In genomic region chr6:148931281-148931680, GRCm38 (mm10) we compare ENCODE assay signal across 9 mouse cellular contexts. TPM values are rescaled to one million over a fixed set of nuclear protein-coding genes. Genes with fewer than 3 reads are reported as not detected.
DNase-seq lines count a peak whose midpoint lies in the region; ATAC-seq and TF ChIP-seq lines count a peak whose summit lies in the region.
"Had no signal": no experiment of that assay in that cellular context is flagged by ENCODE, and none has a peak within 500 bp of the region (broad histone marks: within the 10 kb centered on the region; RNA-seq: fewer than 3 reads in every experiment).

No protein-coding gene starts in this region.

- peaks cover 41% of the 10 kb centered on the region for H3K36me3 ChIP-seq in intestine, postnatal 0 days (ENCODE audit: control insufficient read depth, insufficient read depth)
- peaks cover 6% of the 10 kb centered on the region for H3K36me3 ChIP-seq in intestine, embryonic 16.5 days (ENCODE audit: control insufficient read depth, insufficient read depth, low read length)
- H3K36me3 ChIP-seq in embryonic facial prominence, embryonic 10.5 days (replicated peaks): peaks cover 90% of the 10 kb centered on the region

- peak; percentile 61 for DNase-seq in testis, postnatal 10 days (ENCODE audit: low spot score)
- DNase-seq in testis, postnatal 14 days (ENCODE audit: low spot score): no peak
- peak; percentile 48 for DNase-seq in embryonic facial prominence, embryonic 10.5 days (ENCODE audit: low spot score)
- peak; percentile 25 to 30 for DNase-seq in thymus, postnatal 36 days
- no peak for DNase-seq in cerebellum, postnatal 4 days (ENCODE audit: low spot score in 2 of 2)
- no peak for DNase-seq in gastrocnemius, postnatal 4 days (ENCODE audit: low spot score in 2 of 2)
- DNase-seq: cerebellum, adult 8-10 months had no signal

- H3K9me3 ChIP-seq in intestine, postnatal 0 days (ENCODE audit: control insufficient read depth): no peaks in the 10 kb centered on the region
- no peaks in the 10 kb centered on the region for H3K9me3 ChIP-seq in intestine, embryonic 16.5 days (ENCODE audit: control insufficient read depth, low read length)
- H3K9me3 ChIP-seq in embryonic facial prominence, embryonic 10.5 days: no peaks in the 10 kb centered on the region

- no peaks in the 10 kb centered on the region for H3K27me3 ChIP-seq in intestine, postnatal 0 days (replicated peaks; ENCODE audit: control insufficient read depth, insufficient read depth, low read length)
- H3K27me3 ChIP-seq in intestine, embryonic 16.5 days (replicated peaks; ENCODE audit: control insufficient read depth, insufficient read depth, low read length): no peaks in the 10 kb centered on the region
- no peaks in the 10 kb centered on the region for H3K27me3 ChIP-seq in embryonic facial prominence, embryonic 10.5 days (replicated peaks; ENCODE audit: low read depth, poor library complexity, severe bottlenecking)

- WGBS in intestine, postnatal 0 days: 75% methylated on average over 6 of the region's 6 CpGs
- WGBS in intestine, embryonic 16.5 days: 82% methylated on average over 6 of the region's 6 CpGs
- WGBS in embryonic facial prominence, embryonic 10.5 days: 90% methylated on average over 6 of the region's 6 CpGs

- H3K4me2 ChIP-seq in intestine, postnatal 0 days (replicated peaks; ENCODE audit: low read depth): no peak overlapping the region
- H3K4me2 ChIP-seq in intestine, embryonic 16.5 days (ENCODE audit: low read depth, low read length): no peak overlapping the region

- ATAC-seq in intestine, postnatal 0 days: no peak
- no peak for ATAC-seq in intestine, embryonic 16.5 days

- H3K4me3 ChIP-seq in intestine, postnatal 0 days (ENCODE audit: low read depth, low read length): no peak overlapping the region
- H3K4me3 ChIP-seq in intestine, embryonic 16.5 days (ENCODE audit: low read length): no peak overlapping the region
- H3K4me3 ChIP-seq in embryonic facial prominence, embryonic 10.5 days: no peak overlapping the region

- H3K4me1 ChIP-seq in intestine, postnatal 0 days (replicated peaks; ENCODE audit: control insufficient read depth, insufficient read depth, low read length): 0 out of 2 replicates have a peak, but pooled peaks cover 3% of the 10 kb centered on the region
- peaks cover 11% of the 10 kb centered on the region for H3K4me1 ChIP-seq in intestine, embryonic 16.5 days (ENCODE audit: control insufficient read depth, insufficient read depth, low read length)
- H3K4me1 ChIP-seq in embryonic facial prominence, embryonic 10.5 days: peaks cover 12% of the 10 kb centered on the region

- H3K27ac ChIP-seq in intestine, postnatal 0 days (ENCODE audit: low read depth, low read length): no peak overlapping the region
- H3K27ac ChIP-seq in intestine, embryonic 16.5 days (ENCODE audit: low read length): no peak overlapping the region
- no peak overlapping the region for H3K27ac ChIP-seq in embryonic facial prominence, embryonic 10.5 days (replicated peaks)

- H3K9ac ChIP-seq in intestine, postnatal 0 days (ENCODE audit: low read depth, low read length): no peak overlapping the region
- H3K9ac ChIP-seq in intestine, embryonic 16.5 days (ENCODE audit: low read depth, low read length): no peak overlapping the region

- TF ChIP-seq CTCF in intestine, postnatal 0 days (IDR thresholded peaks at IDR 0.05; ENCODE audit: low read depth): peak; percentile 54

RNA-seq across cellular contexts. Expression of gene Sinhcaf, which starts 15.0 kb away (rescaled TPM):
- 22.2 and 23.0 TPM in 2 replicates for polyA plus RNA-seq in intestine, postnatal 0 days (2015; fragmentation: Nextera tagmentation; extraction: Ambion mirVana)
- 76.8 and 88.5 TPM in 2 replicates for polyA plus RNA-seq in intestine, embryonic 16.5 days (2015; fragmentation: Nextera tagmentation; extraction: Ambion mirVana)
- 306 and 334 TPM in 2 replicates for polyA plus RNA-seq in embryonic facial prominence, embryonic 10.5 days (2016; fragmentation: Nextera tagmentation; extraction: Ambion mirVana)
- 10 to 100 TPM in 1 of 2 experiments, 1 to 10 TPM in 1; 8.3 to 12.0 TPM for total RNA-seq in gastrocnemius, postnatal 4 days (2021)

RNA-seq across cellular contexts. Expression of gene Caprin2, which starts 35.2 kb away (rescaled TPM):
- polyA plus RNA-seq in intestine, postnatal 0 days (2015; fragmentation: Nextera tagmentation; extraction: Ambion mirVana): 6.8 and 7.4 TPM in 2 replicates
- polyA plus RNA-seq in intestine, embryonic 16.5 days (2015; fragmentation: Nextera tagmentation; extraction: Ambion mirVana): 12.1 and 14.1 TPM in 2 replicates
- 16.9 and 17.0 TPM in 2 replicates for polyA plus RNA-seq in embryonic facial prominence, embryonic 10.5 days (2016; fragmentation: Nextera tagmentation; extraction: Ambion mirVana)
- total RNA-seq in gastrocnemius, postnatal 4 days (2021): 10 to 100 TPM; 17.9 to 20.2 TPM

Comparison
In these comparisons a context has a peak if more than half of its experiments do, and no peak if none do; other contexts are left out.
1. DNase-seq: peak in testis, postnatal 10 days (single experiment), embryonic facial prominence, embryonic 10.5 days (single experiment) and thymus, postnatal 36 days (2 of 2); none in testis, postnatal 14 days (single experiment), cerebellum, postnatal 4 days (0 of 2) and gastrocnemius, postnatal 4 days (0 of 2).